Mouse (Mus musculus) B cell, adult 2 months (primary cell): ENCODE data around the gene Tlnrd1.

Experiments
- DNase-seq, 2 experiments: peaks; one replicate each; pipeline ENCODE4 v3.0.0; 2022

Tlnrd1 gene

DNA sequence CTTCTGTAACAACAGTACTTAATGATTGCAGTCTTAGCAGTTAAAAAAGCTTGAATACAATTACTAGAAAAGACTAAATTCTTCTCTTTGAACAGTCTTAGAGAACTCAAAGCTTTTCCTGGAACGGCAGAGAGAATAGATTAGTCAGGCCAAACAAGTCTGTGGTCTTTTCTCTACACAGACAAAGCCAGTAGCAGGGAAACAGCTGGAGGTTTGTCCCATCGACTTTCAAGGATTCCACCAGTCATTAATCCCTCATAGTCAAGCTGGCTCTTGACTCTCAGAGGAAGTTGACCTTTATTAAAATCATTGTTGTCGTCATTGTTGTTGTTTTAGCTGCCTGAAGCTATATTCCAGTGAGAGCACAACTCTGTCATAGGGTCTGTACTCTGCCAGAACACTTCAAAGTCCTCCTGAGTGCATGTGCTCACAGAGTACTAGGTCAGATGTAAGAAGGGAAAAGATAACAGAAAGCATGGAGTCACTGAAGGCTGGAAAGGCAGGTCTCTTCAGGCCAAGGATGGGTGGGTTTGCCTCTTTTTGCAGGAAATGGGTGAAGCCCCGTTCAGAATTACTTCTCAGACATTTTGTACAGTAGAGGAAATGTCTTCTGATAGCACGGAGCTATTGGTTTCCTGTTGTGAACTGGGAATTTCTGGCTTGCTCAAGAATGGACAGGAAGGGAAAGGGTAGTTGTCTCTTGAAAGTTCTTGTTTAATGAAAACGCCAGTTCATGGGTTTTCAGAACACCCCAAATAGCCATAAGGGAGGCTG lies 41.4 kb downstream of the Tlnrd1 start:
- no peak for DNase-seq

DNA sequence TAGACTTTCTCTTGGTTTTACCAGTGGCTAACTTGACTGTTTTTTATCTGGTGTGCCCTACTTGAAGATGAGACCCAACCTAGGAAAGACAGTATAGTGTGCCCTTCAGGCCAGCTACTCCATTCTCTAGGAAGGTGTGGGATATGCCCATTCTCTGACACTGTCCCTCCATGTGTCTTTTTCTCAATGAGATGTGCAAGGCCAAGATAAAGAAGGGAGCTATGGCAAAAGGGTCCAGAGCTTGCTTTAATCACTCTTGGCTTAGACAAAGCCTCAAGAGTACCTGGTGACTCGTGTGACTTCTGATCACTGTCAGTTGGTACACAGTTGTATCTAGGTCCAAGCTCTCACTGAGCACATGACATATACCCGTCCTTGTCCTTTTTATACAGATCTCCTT lies 44.0 kb downstream of the Tlnrd1 start:
- no peak for DNase-seq

DNA sequence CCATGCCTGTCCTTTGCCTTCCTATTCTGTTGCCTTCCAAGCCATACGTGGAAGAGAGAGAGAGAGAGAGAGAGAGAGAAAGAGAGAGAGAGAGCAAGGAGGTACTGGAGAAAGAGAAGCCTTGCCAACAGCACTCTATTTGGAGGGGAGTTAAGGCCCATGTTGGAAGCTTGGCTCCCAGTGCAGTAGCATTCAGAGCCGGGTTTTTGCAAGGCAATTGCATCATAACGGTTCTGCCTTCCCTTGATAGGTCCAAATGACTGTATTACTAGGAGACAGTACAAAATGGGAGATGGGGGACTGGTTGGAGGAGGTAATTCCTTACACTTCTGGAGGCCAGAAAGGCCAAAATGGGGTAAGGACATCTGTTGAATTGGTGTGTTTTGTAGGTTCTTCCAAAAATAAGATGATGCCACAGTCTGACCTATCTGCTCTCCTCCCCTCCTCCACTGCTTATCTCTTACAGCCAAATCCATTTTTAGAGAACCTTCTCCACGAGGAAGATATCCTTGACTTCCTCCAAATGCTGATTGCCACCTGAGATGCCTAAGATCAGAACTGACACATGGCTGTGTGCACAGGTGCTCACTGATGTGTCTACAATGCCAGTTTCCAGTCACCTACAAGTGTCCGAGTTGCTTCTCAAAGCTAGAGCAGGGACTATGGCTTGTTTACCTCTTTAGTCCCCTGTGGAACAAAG lies 45.4 kb downstream of the Tlnrd1 start:
- no peak for DNase-seq
